Mouse (Mus musculus): Measurements from ENCODE around the gene Olfr638. TPM values are rescaled to one million over a fixed set of nuclear protein-coding genes. Genes with fewer than 3 reads are reported as not detected.
"Not testable (repeated sequence)": the region's sequence is repeated elsewhere in the genome, so short reads cannot be mapped to it uniquely, and the experiment has no call there.

Gene Olfr638
- not detected for total RNA-seq (2021)

- intact Hi-C loops (cut with DNase I) = no loop called here
- no peak for DNase-seq
These were observed at the start of gene Olfr638 for GRCm38 (mm10) chr7:103998446-103998845. Gene Olfr638 (plus strand): TSS chr7:103998746.

- intact Hi-C loops (cut with DNase I); DNase-seq: not testable (repeated sequence)
These were observed 31.7 kb upstream of the Olfr638 start for GRCm38 (mm10) chr7:103966873-103967272.

- intact Hi-C loops (cut with DNase I) = no loop called here
- DNase-seq = no peak
These were observed 27.7 kb upstream of the Olfr638 start, which contains the start of gene Olfr635 for GRCm38 (mm10) chr7:103970852-103971251. Gene Olfr635 (plus strand): TSS chr7:103971152.

- no peak for DNase-seq
- intact Hi-C loops (cut with DNase I) = no loop called here
These were observed 26.8 kb upstream of the Olfr638 start for GRCm38 (mm10) chr7:103971782-103972181.

- intact Hi-C loops (cut with DNase I) = no loop called here
- no peak for DNase-seq
These were observed 578 bp downstream of the Olfr638 start for GRCm38 (mm10) chr7:103999124-103999523.

- DNase-seq = no peak
- intact Hi-C loops (cut with DNase I) = no loop called here
These were observed 18.7 kb downstream of the Olfr638 start, which contains the start of gene Olfr639 for GRCm38 (mm10) chr7:104017203-104017602. Gene Olfr639 (minus strand): TSS chr7:104017303.

- no peak for DNase-seq
- intact Hi-C loops (cut with DNase I) = no loop called here
These were observed 20.4 kb downstream of the Olfr638 start for GRCm38 (mm10) chr7:104018953-104019352.

- intact Hi-C loops (cut with DNase I) = no loop called here
- no peak for DNase-seq
These were observed 23.1 kb downstream of the Olfr638 start for GRCm38 (mm10) chr7:104021651-104022050.

GRCm38 (mm10) chr7:104025473-104025872, 26.9 kb downstream of the Olfr638 start, which contains the start of gene Olfr640:
Gene Olfr640 (minus strand): TSS chr7:104025573.
- no peak for DNase-seq
- intact Hi-C loops (cut with DNase I) = no loop called here

GRCm38 (mm10) chr7:104026978-104027377, 28.4 kb downstream of the Olfr638 start:
- DNase-seq = no peak
- intact Hi-C loops (cut with DNase I) = no loop called here

GRCm38 (mm10) chr7:104035145-104035544, 36.6 kb downstream of the Olfr638 start, which contains the start of gene Olfr641:
Gene Olfr641 (plus strand): TSS chr7:104035445.
- intact Hi-C loops (cut with DNase I) = no loop called here

GRCm38 (mm10) chr7:104050745-104051144, 52.2 kb downstream of the Olfr638 start:
- no peak for DNase-seq
- intact Hi-C loops (cut with DNase I) = no loop called here

More at GRCm38 (mm10) chr7:104035145-104035544, 36.6 kb downstream of the Olfr638 start, which contains the start of gene Olfr641:
- DNase-seq = no peak

- intact Hi-C loops (cut with DNase I) = no loop called here
- no peak for DNase-seq
These were observed 54.0 kb downstream of the Olfr638 start, which contains the start of gene Olfr642 for GRCm38 (mm10) chr7:104052566-104052965. Gene Olfr642 (minus strand): TSS chr7:104052666.

Other genes with a start within 250 kb of the Olfr638 start
- gene Olfr630, start 241.4 kb upstream of the Olfr638 start, total RNA-seq (2021) = not detected
- gene Olfr69, start 227.2 kb upstream of the Olfr638 start, total RNA-seq (2021) = not detected
- gene Olfr68, start 219.0 kb upstream of the Olfr638 start, total RNA-seq (2021) = not detected
- not detected for gene Olfr67, start 206.9 kb upstream of the Olfr638 start, total RNA-seq (2021)
- gene Hbb-bt, start 184.8 kb upstream of the Olfr638 start, total RNA-seq (2021) = 1,000 to 10,000 TPM in 1 of 2 experiments, 100 to 1,000 TPM in 1; 560 to 1,219 TPM
- gene Hbb-bs, start 170.7 kb upstream of the Olfr638 start, total RNA-seq (2021) = 1,000 to 10,000 TPM; 4,406 to 9,811 TPM
- gene Hbb-bh2, start 158.2 kb upstream of the Olfr638 start, total RNA-seq (2021) = not detected
- gene Hbb-bh1, start 155.6 kb upstream of the Olfr638 start, total RNA-seq (2021) = not detected
- gene Hbb-y, start 145.5 kb upstream of the Olfr638 start, total RNA-seq (2021) = not detected
- not detected for gene Olfr66, start 112.5 kb upstream of the Olfr638 start, total RNA-seq (2021)
- not detected for gene Olfr64, start 104.3 kb upstream of the Olfr638 start, total RNA-seq (2021)
- not detected for gene Olfr65, start 95.3 kb upstream of the Olfr638 start, total RNA-seq (2021)
- not detected for gene Olfr631, start 69.9 kb upstream of the Olfr638 start, total RNA-seq (2021)
- gene Olfr632, start 64.4 kb upstream of the Olfr638 start, total RNA-seq (2021) = not detected
- gene Olfr633, start 54.3 kb upstream of the Olfr638 start, total RNA-seq (2021) = not detected
- gene Olfr635, start 27.6 kb upstream of the Olfr638 start, total RNA-seq (2021) = not detected
- not detected for gene Olfr639, start 18.6 kb downstream of the Olfr638 start, total RNA-seq (2021)
- gene Olfr640, start 26.8 kb downstream of the Olfr638 start, total RNA-seq (2021) = not detected
- gene Olfr641, start 36.7 kb downstream of the Olfr638 start, total RNA-seq (2021) = not detected
- not detected for gene Olfr642, start 53.9 kb downstream of the Olfr638 start, total RNA-seq (2021)
- not detected for gene 4930516K23Rik, start 62.7 kb downstream of the Olfr638 start, total RNA-seq (2021)
- gene Olfr644, start 73.1 kb downstream of the Olfr638 start, total RNA-seq (2021) = not detected
- not detected for gene Olfr645, start 86.7 kb downstream of the Olfr638 start, total RNA-seq (2021)
- not detected for gene Olfr646, start 106.1 kb downstream of the Olfr638 start, total RNA-seq (2021)
- not detected for gene Ubqln5, start 131.1 kb downstream of the Olfr638 start, total RNA-seq (2021)
- not detected for gene Olfr643, start 138.7 kb downstream of the Olfr638 start, total RNA-seq (2021)
- not detected for gene Ubqln3, start 144.5 kb downstream of the Olfr638 start, total RNA-seq (2021)
- not detected for gene Ubqlnl, start 151.8 kb downstream of the Olfr638 start, total RNA-seq (2021)
- not detected for gene Olfm5, start 166.1 kb downstream of the Olfr638 start, total RNA-seq (2021)
- gene Olfr648, start 184.6 kb downstream of the Olfr638 start, total RNA-seq (2021) = not detected
- not detected for gene Olfr649, start 197.2 kb downstream of the Olfr638 start, total RNA-seq (2021)
- 1 to 10 TPM in 1 of 2 experiments, under 1 TPM in 1; 0.45 to 1.7 TPM for gene Trim6, start 220.0 kb downstream of the Olfr638 start, total RNA-seq (2021)
- 1 to 10 TPM; 3.9 to 4.8 TPM for gene Trim34a, start 245.7 kb downstream of the Olfr638 start, total RNA-seq (2021)

Data from heart, postnatal 10 days (tissue).